Mouse (Mus musculus): Measurements from ENCODE around the gene Fbln7. TPM values are rescaled to one million over a fixed set of nuclear protein-coding genes. Genes with fewer than 3 reads are reported as not detected.

The Fbln7 gene
- polyA plus RNA-seq, 1 experiment = 0.28 TPM

- H3K27ac ChIP-seq (ENCODE audit: insufficient read depth, low read length) = no peak overlapping the region
- no peak for DNase-seq (ENCODE audit: low read depth in 1 of 2, low spot score in 2 of 2)
- TF ChIP-seq POLR2A (IDR thresholded peaks at IDR 0.05; ENCODE audit: low read depth, low read length) = no peak
- TF ChIP-seq CTCF (IDR thresholded peaks at IDR 0.05; ENCODE audit: extremely low read depth, insufficient read depth, insufficient read length, insufficient replicate concordance) = no peak
- no peak overlapping the region; the same call in 1 of the 2 replicates for H3K4me3 ChIP-seq (ENCODE audit: extremely low read depth, insufficient read depth, insufficient read length)
- no peaks in the 10 kb centered on the region for H3K36me3 ChIP-seq (ENCODE audit: control insufficient read depth, insufficient read depth, low read length)
- H3K27me3 ChIP-seq (ENCODE audit: control insufficient read depth, insufficient read depth, low read length) = peaks cover 7% of the 10 kb centered on the region; the same call in 1 of the 2 replicates
- WGBS = 7% methylated on average over 38 of the region's 38 CpGs
- no peaks in the 10 kb centered on the region for H3K4me1 ChIP-seq (ENCODE audit: control insufficient read depth, insufficient read depth, insufficient read length)
Observed at GRCm38 (mm10) chr2:128863777-128864331, 1.1 kb downstream of the Fbln7 start.

DNA sequence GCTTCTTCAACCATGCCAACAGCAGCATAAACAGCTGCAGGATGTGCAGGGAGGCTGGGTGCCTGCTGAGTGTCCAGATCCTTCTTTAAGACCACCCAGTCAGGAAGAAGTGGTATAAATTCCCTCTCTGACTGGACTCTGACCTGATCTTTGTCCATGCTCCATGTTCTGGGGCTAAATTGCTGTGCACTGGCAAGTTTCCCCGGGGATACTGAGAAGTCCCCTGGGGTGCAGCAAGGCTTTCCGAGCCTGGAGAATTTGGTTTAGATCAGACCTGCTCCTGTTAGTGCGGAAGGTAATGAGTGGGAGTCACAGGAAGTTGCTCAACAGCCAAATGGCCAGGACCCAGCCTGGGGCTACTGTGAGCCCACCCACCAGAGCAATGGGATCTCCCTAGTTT, 2.3 kb downstream of the Fbln7 start:
- no peak for TF ChIP-seq CTCF (IDR thresholded peaks at IDR 0.05; ENCODE audit: extremely low read depth, insufficient read depth, insufficient read length, insufficient replicate concordance)
- no peak for TF ChIP-seq POLR2A (IDR thresholded peaks at IDR 0.05; ENCODE audit: low read depth, low read length)
- no peaks in the 10 kb centered on the region for H3K36me3 ChIP-seq (ENCODE audit: control insufficient read depth, insufficient read depth, low read length)
- WGBS = 55% methylated on average over 3 of the region's 3 CpGs
- H3K4me1 ChIP-seq (ENCODE audit: control insufficient read depth, insufficient read depth, insufficient read length) = no peaks in the 10 kb centered on the region
- no peak for DNase-seq (ENCODE audit: low read depth in 1 of 2, low spot score in 2 of 2)
- no peak overlapping the region for H3K4me3 ChIP-seq (ENCODE audit: extremely low read depth, insufficient read depth, insufficient read length)
- H3K27me3 ChIP-seq (ENCODE audit: control insufficient read depth, insufficient read depth, low read length) = peaks cover 7% of the 10 kb centered on the region; the same call in 1 of the 2 replicates
- no peak overlapping the region for H3K27ac ChIP-seq (ENCODE audit: insufficient read depth, low read length)

GRCm38 (mm10) chr2:128871656-128872055, 8.9 kb downstream of the Fbln7 start:
- Histone ChIP-seq H3K36me3 (ENCODE audit: control insufficient read depth, insufficient read depth, low read length) (no peaks in the 10 kb centered on the region), H3K27me3 (ENCODE audit: control insufficient read depth, insufficient read depth, low read length) (no peaks in the 10 kb centered on the region), H3K27ac (ENCODE audit: insufficient read depth, low read length) (no peak overlapping the region), H3K4me1 (ENCODE audit: control insufficient read depth, insufficient read depth, insufficient read length) (no peaks in the 10 kb centered on the region), H3K4me3 (ENCODE audit: extremely low read depth, insufficient read depth, insufficient read length) (no peak overlapping the region)
- WGBS = 62% methylated on average over 8 of the region's 8 CpGs
- TF ChIP-seq CTCF (IDR thresholded peaks at IDR 0.05; ENCODE audit: extremely low read depth, insufficient read depth, insufficient read length, insufficient replicate concordance) (no peak), POLR2A (IDR thresholded peaks at IDR 0.05; ENCODE audit: low read depth, low read length) (no peak)
- no peak for DNase-seq (ENCODE audit: low read depth in 1 of 2, low spot score in 2 of 2)

DNA sequence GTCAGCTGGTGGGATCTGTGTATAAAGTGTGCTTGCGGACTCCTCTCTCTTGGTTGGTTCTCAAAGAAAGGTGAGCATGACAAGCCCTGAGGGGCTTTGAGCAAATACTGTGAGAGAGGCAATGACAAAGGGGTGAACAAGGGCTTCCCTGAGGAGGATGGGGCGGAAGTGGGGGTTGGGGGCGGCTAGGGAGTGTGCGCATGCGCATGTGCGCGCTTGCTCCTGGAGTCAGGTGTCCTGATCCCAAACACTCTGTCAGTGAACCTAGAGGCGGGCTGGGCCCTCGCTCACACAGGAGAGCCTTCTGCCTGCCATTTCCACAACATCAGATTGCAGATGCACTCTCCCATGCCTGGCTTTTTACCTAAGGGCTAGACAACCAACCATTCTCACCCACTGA, 9.5 kb downstream of the Fbln7 start:
- Histone ChIP-seq H3K27ac (ENCODE audit: insufficient read depth, low read length) (no peak overlapping the region), H3K36me3 (ENCODE audit: control insufficient read depth, insufficient read depth, low read length) (no peaks in the 10 kb centered on the region), H3K4me3 (ENCODE audit: extremely low read depth, insufficient read depth, insufficient read length) (no peak overlapping the region), H3K4me1 (ENCODE audit: control insufficient read depth, insufficient read depth, insufficient read length) (no peaks in the 10 kb centered on the region), H3K27me3 (ENCODE audit: control insufficient read depth, insufficient read depth, low read length) (no peaks in the 10 kb centered on the region)
- DNase-seq (ENCODE audit: low read depth in 1 of 2, low spot score in 2 of 2) = no peak
- WGBS = 95% methylated on average over 9 of the region's 9 CpGs
- TF ChIP-seq POLR2A (IDR thresholded peaks at IDR 0.05; ENCODE audit: low read depth, low read length) (no peak), CTCF (IDR thresholded peaks at IDR 0.05; ENCODE audit: extremely low read depth, insufficient read depth, insufficient read length, insufficient replicate concordance) (no peak)

DNA sequence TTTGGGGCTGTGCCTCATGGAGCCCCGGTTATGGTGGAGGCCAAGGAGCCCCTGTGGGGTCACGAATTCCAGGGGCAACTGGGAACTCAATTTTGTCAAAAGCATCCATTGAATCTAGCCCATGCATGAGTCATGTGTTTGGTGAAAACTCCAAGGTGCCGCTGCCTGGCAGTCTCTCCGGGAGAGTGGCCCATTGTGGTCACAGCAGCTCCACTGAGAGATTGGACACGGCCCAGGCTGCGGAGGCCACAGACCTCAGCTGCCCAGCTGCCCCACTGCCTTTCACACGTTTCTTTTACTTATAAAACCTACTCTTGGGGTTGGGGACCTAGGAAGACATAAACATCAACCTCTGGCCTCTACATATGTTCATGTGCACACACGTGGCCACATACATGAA, 12.7 kb downstream of the Fbln7 start:
- no peak for TF ChIP-seq POLR2A (IDR thresholded peaks at IDR 0.05; ENCODE audit: low read depth, low read length)
- no peak for TF ChIP-seq CTCF (IDR thresholded peaks at IDR 0.05; ENCODE audit: extremely low read depth, insufficient read depth, insufficient read length, insufficient replicate concordance)
- Histone ChIP-seq H3K4me3 (ENCODE audit: extremely low read depth, insufficient read depth, insufficient read length) (no peak overlapping the region), H3K36me3 (ENCODE audit: control insufficient read depth, insufficient read depth, low read length) (no peaks in the 10 kb centered on the region), H3K27me3 (ENCODE audit: control insufficient read depth, insufficient read depth, low read length) (no peaks in the 10 kb centered on the region), H3K4me1 (ENCODE audit: control insufficient read depth, insufficient read depth, insufficient read length) (no peaks in the 10 kb centered on the region), H3K27ac (ENCODE audit: insufficient read depth, low read length) (no peak overlapping the region)
- 76% methylated on average over 8 of the region's 8 CpGs for WGBS
- no peak for DNase-seq (ENCODE audit: low read depth in 1 of 2, low spot score in 2 of 2)

- WGBS = 72% methylated on average over 4 of the region's 4 CpGs
- H3K27me3 ChIP-seq (ENCODE audit: control insufficient read depth, insufficient read depth, low read length) = no peaks in the 10 kb centered on the region
- no peak for DNase-seq (ENCODE audit: low read depth in 1 of 2, low spot score in 2 of 2)
- TF ChIP-seq POLR2A (IDR thresholded peaks at IDR 0.05; ENCODE audit: low read depth, low read length) = no peak
- no peak for TF ChIP-seq CTCF (IDR thresholded peaks at IDR 0.05; ENCODE audit: extremely low read depth, insufficient read depth, insufficient read length, insufficient replicate concordance)
- no peak overlapping the region for H3K27ac ChIP-seq (ENCODE audit: insufficient read depth, low read length)
- no peak overlapping the region for H3K4me3 ChIP-seq (ENCODE audit: extremely low read depth, insufficient read depth, insufficient read length)
- H3K36me3 ChIP-seq (ENCODE audit: control insufficient read depth, insufficient read depth, low read length) = no peaks in the 10 kb centered on the region
- no peaks in the 10 kb centered on the region for H3K4me1 ChIP-seq (ENCODE audit: control insufficient read depth, insufficient read depth, insufficient read length)
Observed at GRCm38 (mm10) chr2:128881236-128881635, 18.5 kb downstream of the Fbln7 start.

- TF ChIP-seq POLR2A (IDR thresholded peaks at IDR 0.05; ENCODE audit: low read depth, low read length) = no peak
- no peak for TF ChIP-seq CTCF (IDR thresholded peaks at IDR 0.05; ENCODE audit: extremely low read depth, insufficient read depth, insufficient read length, insufficient replicate concordance)
- no peak for DNase-seq (ENCODE audit: low read depth in 1 of 2, low spot score in 2 of 2)
- no peaks in the 10 kb centered on the region for H3K27me3 ChIP-seq (ENCODE audit: control insufficient read depth, insufficient read depth, low read length)
- whole genome bisulfite sequencing = 83% methylated on average over 8 of the region's 8 CpGs
- H3K27ac ChIP-seq (ENCODE audit: insufficient read depth, low read length) = no peak overlapping the region
- H3K4me3 ChIP-seq (ENCODE audit: extremely low read depth, insufficient read depth, insufficient read length) = no peak overlapping the region
- H3K4me1 ChIP-seq (ENCODE audit: control insufficient read depth, insufficient read depth, insufficient read length) = no peaks in the 10 kb centered on the region
- H3K36me3 ChIP-seq (ENCODE audit: control insufficient read depth, insufficient read depth, low read length) = no peaks in the 10 kb centered on the region
Observed at GRCm38 (mm10) chr2:128885225-128885811, 22.5 kb downstream of the Fbln7 start.

All from spleen, adult 2 months (tissue).